Comparison of ENCODE assay signal across 2 mouse cellular contexts in genomic region chr6:29485951-29486350, GRCm38 (mm10).
TF ChIP-seq lines count a peak whose summit lies in the region.

No protein-coding gene starts in this region.

TF ChIP-seq in CH12.LX, 34 proteins besides CTCF, POLR2A, EP300 and RAD21:
- TF ChIP-seq SMC3 (IDR thresholded peaks at IDR 0.05; ENCODE audit: low read depth, low read length) (no peak), JUN (IDR thresholded peaks at IDR 0.05; ENCODE audit: insufficient read depth, low read depth, low read length) (no peak), USF2 (conservative IDR thresholded peaks at IDR 0.05; ENCODE audit: low read depth, low read length) (no peak), MAFK (IDR thresholded peaks at IDR 0.05; ENCODE audit: insufficient replicate concordance, low read length) (no peak), ZMIZ1 (IDR thresholded peaks at IDR 0.05; ENCODE audit: low read depth, low read length) (no peak)
TF ChIP-seq in CH12.LX: peak in this region for 0.

TF ChIP-seq in MEL, 35 proteins besides CTCF, POLR2A, EP300 and RAD21:
- no peak for TF ChIP-seq GATA1 (IDR thresholded peaks at IDR 0.05; ENCODE audit: low read depth, low read length)
- TF ChIP-seq E2F4 (IDR thresholded peaks at IDR 0.05; ENCODE audit: borderline replicate concordance, low read depth, low read length): no peak
- TF ChIP-seq MAX (IDR thresholded peaks at IDR 0.05; ENCODE audit: low read length): no peak
- TF ChIP-seq MXI1 (IDR thresholded peaks at IDR 0.05; ENCODE audit: low read depth, low read length): no peak
- no peak for TF ChIP-seq ZNF384 (IDR thresholded peaks at IDR 0.05; ENCODE audit: low read depth, low read length)
- TF ChIP-seq UBTF (IDR thresholded peaks at IDR 0.05; ENCODE audit: borderline replicate concordance, insufficient read depth, low read depth, low read length): no peak
- TF ChIP-seq CHD1 (IDR thresholded peaks at IDR 0.05; ENCODE audit: low read depth, low read length): no peak
- no peak for TF ChIP-seq NELFE (IDR thresholded peaks at IDR 0.05; ENCODE audit: low read depth, low read length)
- no peak for TF ChIP-seq TAL1 (IDR thresholded peaks at IDR 0.05; ENCODE audit: low read length)
- no peak for TF ChIP-seq TCF12 (IDR thresholded peaks at IDR 0.05; ENCODE audit: low read depth, low read length)
- no peak for TF ChIP-seq CHD2 (IDR thresholded peaks at IDR 0.05; ENCODE audit: low read length)
- no peak for TF ChIP-seq NRF1 (IDR thresholded peaks at IDR 0.05; ENCODE audit: insufficient read depth, low read depth, low read length, poor library complexity, severe bottlenecking)
